Mouse (Mus musculus) thymus, postnatal 0 days (tissue): ENCODE results near the gene Klhl32. TPM values are rescaled to one million over a fixed set of nuclear protein-coding genes. Genes with fewer than 3 reads are reported as not detected.

Experiments used
- polyA plus RNA-seq: library from polyadenylated mRNA; unstranded; fragments of >200 nt; fragmentation: Nextera tagmentation; extraction: Ambion mirVana; gene quantifications from 2 replicates; pipeline ENCODE4 v1.2.1, GENCODE M21; 2015

Gene Klhl32
- polyA plus RNA-seq, 1 experiment from 2014 or later: 0.79 TPM

Other genes starting within 250 kb of the Klhl32 start
- gene Ndufaf4, start 47.0 kb upstream of the Klhl32 start, polyA plus RNA-seq: 54.6 and 55.1 TPM in 2 replicates
- gene Gpr63, start 115.3 kb upstream of the Klhl32 start, polyA plus RNA-seq: 0.47 and 0.69 TPM in 2 replicates